Mouse (Mus musculus) erythroblast, embryonic 14.5 days (primary cell): ENCODE data around the gene Gdf1.

ENCODE experiments used
- GATA1 ChIP-seq: IDR thresholded peaks from 2 replicates; pipeline ENCODE4 v1.6.1; 2012; ENCODE audit warnings: low read length, inconsistent platforms, mixed read lengths
- TAL1 ChIP-seq: IDR thresholded peaks from 3 replicates; pipeline ENCODE4 v1.6.1; 2012; ENCODE audit warnings: low read length, inconsistent platforms, mixed read lengths

DNA sequence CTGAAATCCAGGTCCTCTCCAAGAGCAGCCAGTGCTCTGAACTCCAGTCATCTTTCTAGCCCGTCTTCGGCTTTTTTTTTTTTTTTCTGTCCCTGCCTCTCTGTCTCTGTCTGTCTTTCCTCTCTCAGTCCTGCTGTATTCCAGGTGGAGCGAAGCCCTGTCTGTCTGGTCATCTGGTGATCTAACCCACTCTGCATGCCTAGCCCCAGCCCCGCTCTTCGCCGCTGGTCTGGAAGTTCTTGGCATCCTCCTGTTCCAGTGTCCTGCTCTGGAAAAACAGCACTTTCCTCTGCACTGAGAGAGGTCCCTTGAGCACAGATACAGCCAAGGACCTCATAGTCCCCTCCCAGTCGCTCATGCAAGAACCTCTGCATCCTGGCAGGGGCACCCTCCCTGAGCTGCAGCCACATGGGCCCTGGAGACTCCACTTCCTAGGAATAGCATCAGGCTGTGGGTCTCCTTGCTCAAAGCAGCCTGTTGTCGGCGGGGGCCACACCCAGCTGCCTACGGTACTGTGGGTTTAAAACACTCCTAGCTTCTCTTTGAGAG, 31.9 kb downstream of the Gdf1 start:
- TF ChIP-seq GATA1 (no peak), TAL1 (no peak)
